Mouse (Mus musculus): ENCODE measurements around the gene Gm21093. TPM values are rescaled to one million over a fixed set of nuclear protein-coding genes. Genes with fewer than 3 reads are reported as not detected.

Gene Gm21093
- polyA plus RNA-seq (2017; shearing (Covaris generic)): not detected

DNA sequence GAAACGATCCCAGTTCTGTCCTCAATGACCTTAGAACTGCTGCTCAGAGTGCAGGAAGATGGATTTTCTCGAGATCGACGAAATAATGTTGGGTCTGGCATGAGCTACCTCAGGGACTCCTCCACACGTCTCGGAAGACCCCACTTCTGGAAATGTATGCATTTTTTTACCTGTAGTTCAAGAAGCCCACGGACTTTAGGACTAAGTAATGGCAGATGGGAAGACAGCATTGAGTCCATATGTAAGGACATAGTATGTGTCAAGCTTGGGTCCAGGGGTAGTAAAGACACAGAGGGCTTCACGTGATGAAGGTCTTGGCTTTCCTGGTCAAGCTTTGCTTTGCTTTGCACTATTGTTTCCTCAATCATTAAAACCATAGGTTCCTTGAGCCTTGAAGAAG is at the start of gene Gm21093:
TSS of gene Gm21093 (minus strand) at position 101 of the 400 bp plus-strand sequence.

Other genes with a start within 250 kb of the Gm21093 start
- gene Gm21541, start 131.1 kb downstream of the Gm21093 start, polyA plus RNA-seq (2017; shearing (Covaris generic)): not detected
- 1 to 10 TPM in 1 of 2 experiments, under 1 TPM in 1; 0.72 to 1.6 TPM for gene Gm20878, start 93.2 kb downstream of the Gm21093 start, polyA plus RNA-seq (2017; shearing (Covaris generic))
- not detected for gene Fam205a4, start 68.7 kb downstream of the Gm21093 start, polyA plus RNA-seq (2017; shearing (Covaris generic))
- not detected for gene Gm3893, start 56.5 kb upstream of the Gm21093 start, polyA plus RNA-seq (2017; shearing (Covaris generic))
- gene Gm13304, start 80.1 kb upstream of the Gm21093 start, polyA plus RNA-seq (2017; shearing (Covaris generic)): under 1 TPM in 1 of 2 experiments, not detected in 1; 0.49 TPM
- not detected for gene Gm13306, start 118.7 kb upstream of the Gm21093 start, polyA plus RNA-seq (2017; shearing (Covaris generic))
- not detected for gene Gm13305, start 133.9 kb upstream of the Gm21093 start, polyA plus RNA-seq (2017; shearing (Covaris generic))
- gene Gm10600, start 205.9 kb upstream of the Gm21093 start, polyA plus RNA-seq (2017; shearing (Covaris generic)): not detected
- not detected for gene Ccl21b, start 221.0 kb upstream of the Gm21093 start, polyA plus RNA-seq (2017; shearing (Covaris generic))

Measured in activated CD4-positive, CD25-positive, alpha-beta regulatory T cell (primary cell).